Mouse (Mus musculus): ENCODE results near the gene Pdzd3. TPM values are rescaled to one million over a fixed set of nuclear protein-coding genes. Genes with fewer than 3 reads are reported as not detected.

Pdzd3 gene
- under 1 TPM; 0.49 to 0.58 TPM for total RNA-seq (2023)

GRCm38 (mm10) chr9:44251314-44251713 is at the start of gene Pdzd3:
Pdzd3 (minus strand) TSS chr9:44251471.

GRCm38 (mm10) chr9:44288076-44288958 is 37.0 kb upstream of the Pdzd3 start, which contains the start of gene Abcg4:
Abcg4 (minus strand) TSS chr9:44288615.

GRCm38 (mm10) chr9:44268432-44268831 is 17.2 kb upstream of the Pdzd3 start, which contains the start of gene Nlrx1:
Nlrx1 (minus strand) TSS chr9:44268599.

GRCm38 (mm10) chr9:44240399-44240798 is 10.9 kb downstream of the Pdzd3 start, which contains the start of gene Ccdc153:
Ccdc153 (plus strand) TSS chr9:44240676.

GRCm38 (mm10) chr9:44233802-44234478 is 17.3 kb downstream of the Pdzd3 start, which contains the start of gene Cbl:
Cbl (minus strand) TSS chr9:44234049.

Other genes starting within 250 kb of the Pdzd3 start
- 1 to 10 TPM; 3.4 to 8.3 TPM for gene Thy1, start 208.1 kb downstream of the Pdzd3 start, total RNA-seq (2023)
- 1 to 10 TPM; 4.6 to 7.1 TPM for gene Usp2, start 184.4 kb downstream of the Pdzd3 start, total RNA-seq (2023)
- not detected for gene Mfrp, start 149.7 kb downstream of the Pdzd3 start, total RNA-seq (2023)
- gene C1qtnf5, start 144.2 kb downstream of the Pdzd3 start, total RNA-seq (2023) = not detected
- not detected for gene Gm49380, start 138.0 kb downstream of the Pdzd3 start, total RNA-seq (2023)
- gene Rnf26, start 138.0 kb downstream of the Pdzd3 start, total RNA-seq (2023) = 10 to 100 TPM; 13.9 to 14.0 TPM
- under 1 TPM in 1 of 2 experiments, not detected in 1; 0.16 TPM for gene Mcam, start 117.0 kb downstream of the Pdzd3 start, total RNA-seq (2023)
- 100 to 1,000 TPM; 223 to 230 TPM for gene Cbl, start 17.4 kb downstream of the Pdzd3 start, total RNA-seq (2023)
- gene Ccdc153, start 10.8 kb downstream of the Pdzd3 start, total RNA-seq (2023) = not detected
- 10 to 100 TPM; 39.1 to 44.7 TPM for gene Nlrx1, start 17.1 kb upstream of the Pdzd3 start, total RNA-seq (2023)
- not detected for gene Abcg4, start 37.1 kb upstream of the Pdzd3 start, total RNA-seq (2023)
- 10 to 100 TPM; 30.5 to 31.9 TPM for gene Hinfp, start 54.2 kb upstream of the Pdzd3 start, total RNA-seq (2023)
- 10 to 100 TPM; 25.9 to 31.5 TPM for gene C2cd2l, start 68.8 kb upstream of the Pdzd3 start, total RNA-seq (2023)
- 10 to 100 TPM; 19.9 to 29.9 TPM for gene Dpagt1, start 74.5 kb upstream of the Pdzd3 start, total RNA-seq (2023)
- gene H2afx, start 83.2 kb upstream of the Pdzd3 start, total RNA-seq (2023) = 10 to 100 TPM; 21.6 to 22.2 TPM
- 10 to 100 TPM; 19.4 to 20.5 TPM for gene Hmbs, start 92.8 kb upstream of the Pdzd3 start, total RNA-seq (2023)
- gene Vps11, start 110.2 kb upstream of the Pdzd3 start, total RNA-seq (2023) = 10 to 100 TPM; 42.6 to 42.7 TPM
- gene Hyou1, start 128.0 kb upstream of the Pdzd3 start, total RNA-seq (2023) = 100 to 1,000 TPM; 109 TPM
- 10 to 100 TPM; 18.5 to 22.0 TPM for gene Slc37a4, start 145.4 kb upstream of the Pdzd3 start, total RNA-seq (2023)
- gene Rps25, start 155.7 kb upstream of the Pdzd3 start, total RNA-seq (2023) = 1,000 to 10,000 TPM; 1,774 to 1,864 TPM
- 10 to 100 TPM; 50.5 to 54.3 TPM for gene Trappc4, start 156.1 kb upstream of the Pdzd3 start, total RNA-seq (2023)
- 10 to 100 TPM; 23.7 to 28.9 TPM for gene Ccdc84, start 167.1 kb upstream of the Pdzd3 start, total RNA-seq (2023)
- not detected for gene Foxr1, start 189.7 kb upstream of the Pdzd3 start, total RNA-seq (2023)
- not detected for gene Upk2, start 203.5 kb upstream of the Pdzd3 start, total RNA-seq (2023)
- gene Bcl9l, start 231.4 kb upstream of the Pdzd3 start, total RNA-seq (2023) = 10 to 100 TPM; 22.6 to 24.3 TPM